ENCODE assay signal across 8 mouse cellular contexts in genomic region chr11:23305101-23305672, GRCm38 (mm10). TPM values are rescaled to one million over a fixed set of nuclear protein-coding genes. Genes with fewer than 3 reads are reported as not detected.
DNase-seq lines count a peak whose midpoint lies in the region; ATAC-seq and TF ChIP-seq lines count a peak whose summit lies in the region.
"Not testable (repeated sequence)": the region's sequence is repeated elsewhere in the genome, so short reads cannot be mapped to it uniquely, and the experiment has no call there.

No protein-coding gene starts in this region.

- not testable (repeated sequence) for ATAC-seq in forebrain, embryonic 14.5 days; hindbrain, embryonic 12.5 days (ENCODE audit: low FRiP score); lung, embryonic 14.5 days (ENCODE audit: insufficient read depth); neural tube, embryonic 11.5 days (ENCODE audit: insufficient read depth, low FRiP score, low TSS enrichment)

- peak overlapping the region; percentile 58 for H3K4me2 ChIP-seq in forebrain, embryonic 14.5 days (ENCODE audit: low read length)
- H3K4me2 ChIP-seq in hindbrain, embryonic 12.5 days (replicated peaks) = peak overlapping the region; percentile 63
- peak overlapping the region; percentile 66 for H3K4me2 ChIP-seq in lung, embryonic 14.5 days
- peak overlapping the region; percentile 63 for H3K4me2 ChIP-seq in neural tube, embryonic 11.5 days (ENCODE audit: low read depth)

- H3K9ac ChIP-seq in forebrain, embryonic 14.5 days (ENCODE audit: low read length) = peak overlapping the region; percentile 93
- H3K9ac ChIP-seq in hindbrain, embryonic 12.5 days = peak overlapping the region; percentile 93
- peak overlapping the region; percentile 96; the same call in 1 of the 2 replicates for H3K9ac ChIP-seq in lung, embryonic 14.5 days
- peak overlapping the region; percentile 93 for H3K9ac ChIP-seq in neural tube, embryonic 11.5 days (ENCODE audit: low read length)

- H3K36me3 ChIP-seq in forebrain, embryonic 14.5 days (ENCODE audit: control insufficient read depth, insufficient read depth, low read length); hindbrain, embryonic 12.5 days; lung, embryonic 14.5 days (ENCODE audit: insufficient read depth); neural tube, embryonic 11.5 days (ENCODE audit: control insufficient read depth, insufficient read depth, low read length): not testable (repeated sequence)

- not testable (repeated sequence) for H3K9me3 ChIP-seq in forebrain, embryonic 14.5 days (replicated peaks; ENCODE audit: control insufficient read depth, low read length); hindbrain, embryonic 12.5 days (replicated peaks); lung, embryonic 14.5 days (ENCODE audit: low read depth, low read length); neural tube, embryonic 11.5 days (ENCODE audit: control insufficient read depth, low read length)

- DNase-seq in ES-CJ7 (ENCODE audit: low read depth, low spot score) = peak; percentile 38
- DNase-seq in cerebellum, adult 8-10 months = peak; percentile 21
- DNase-seq in forebrain, embryonic 14.5 days (ENCODE audit: low spot score); layer of hippocampus, adult 2 months (ENCODE audit: low spot score in 2 of 2); lung, embryonic 14.5 days; neural tube, embryonic 11.5 days (ENCODE audit: low spot score): not testable (repeated sequence)
- peak; percentile 14 for DNase-seq in thymus, postnatal 14 days

- not testable (repeated sequence) for H3K27me3 ChIP-seq in forebrain, embryonic 14.5 days (replicated peaks; ENCODE audit: control insufficient read depth, insufficient read depth, low read length); hindbrain, embryonic 12.5 days; lung, embryonic 14.5 days (ENCODE audit: insufficient read depth, low read length); neural tube, embryonic 11.5 days (ENCODE audit: control insufficient read depth, insufficient read depth, low read length)

- not testable (repeated sequence) for H3K4me1 ChIP-seq in forebrain, embryonic 14.5 days (ENCODE audit: control insufficient read depth, insufficient read depth, low read length); hindbrain, embryonic 12.5 days; lung, embryonic 14.5 days (ENCODE audit: insufficient read depth); neural tube, embryonic 11.5 days (ENCODE audit: control insufficient read depth, insufficient read depth, low read length)

- peak overlapping the region; percentile 94 for H3K4me3 ChIP-seq in forebrain, embryonic 14.5 days (ENCODE audit: low read depth, low read length)
- peak overlapping the region; percentile 98 for H3K4me3 ChIP-seq in hindbrain, embryonic 12.5 days
- H3K4me3 ChIP-seq in layer of hippocampus, adult 2 months = peak overlapping the region; percentile 66
- peak overlapping the region; percentile 95 for H3K4me3 ChIP-seq in lung, embryonic 14.5 days (ENCODE audit: low read depth, low read length)
- H3K4me3 ChIP-seq in neural tube, embryonic 11.5 days (ENCODE audit: low read depth, low read length) = peak overlapping the region; percentile 91

- TF ChIP-seq CTCF in layer of hippocampus, adult 2 months (conservative IDR thresholded peaks at IDR 0.05) = peak; percentile 46
- TF ChIP-seq CTCF in lung, embryonic 14.5 days (IDR thresholded peaks at IDR 0.05; ENCODE audit: low read depth) = not testable (repeated sequence)

- 33% methylated on average over 10 of the region's 10 CpGs for WGBS in forebrain, embryonic 14.5 days
- 34% methylated on average over 10 of the region's 10 CpGs for WGBS in hindbrain, embryonic 12.5 days
- WGBS in lung, embryonic 14.5 days = 37% methylated on average over 10 of the region's 10 CpGs
- 33% methylated on average over 10 of the region's 10 CpGs for WGBS in neural tube, embryonic 11.5 days

- peak overlapping the region; percentile 98; the same call in 1 of the 2 replicates for H3K27ac ChIP-seq in forebrain, embryonic 14.5 days (ENCODE audit: low read depth, low read length)
- H3K27ac ChIP-seq in hindbrain, embryonic 12.5 days = peak overlapping the region; percentile 100
- H3K27ac ChIP-seq in layer of hippocampus, adult 2 months = peak overlapping the region; percentile 98
- peak overlapping the region; percentile 99 for H3K27ac ChIP-seq in lung, embryonic 14.5 days (ENCODE audit: low read depth)
- peak overlapping the region; percentile 98; the same call in 1 of the 2 replicates for H3K27ac ChIP-seq in neural tube, embryonic 11.5 days (ENCODE audit: low read depth, low read length)

RNA-seq across cellular contexts. Expression of gene Usp34, which starts 1.5 kb away (rescaled TPM):
- polyA plus RNA-seq in forebrain, embryonic 14.5 days (2014; fragmentation: Nextera tagmentation; extraction: Ambion mirVana) = 39.2 and 44.0 TPM in 2 replicates
- 29.1 and 34.0 TPM in 2 replicates for polyA plus RNA-seq in hindbrain, embryonic 12.5 days (2016; fragmentation: Nextera tagmentation; extraction: Ambion mirVana)
- 10 to 100 TPM; 88.0 to 92.1 TPM for total RNA-seq in layer of hippocampus, adult 2 months (2021)
- 37.2 and 40.7 TPM in 2 replicates for polyA plus RNA-seq in lung, embryonic 14.5 days (2014; fragmentation: Nextera tagmentation; extraction: Ambion mirVana)
- 31.5 and 37.0 TPM in 2 replicates for polyA plus RNA-seq in neural tube, embryonic 11.5 days (2014; fragmentation: Nextera tagmentation; extraction: Ambion mirVana)

RNA-seq across cellular contexts. Expression of gene Xpo1, which starts 49.3 kb away (rescaled TPM):
- 94.5 and 114 TPM in 2 replicates for polyA plus RNA-seq in forebrain, embryonic 14.5 days (2014; fragmentation: Nextera tagmentation; extraction: Ambion mirVana)
- polyA plus RNA-seq in hindbrain, embryonic 12.5 days (2016; fragmentation: Nextera tagmentation; extraction: Ambion mirVana) = 149 and 159 TPM in 2 replicates
- total RNA-seq in layer of hippocampus, adult 2 months (2021) = 10 to 100 TPM; 65.8 to 66.9 TPM
- polyA plus RNA-seq in lung, embryonic 14.5 days (2014; fragmentation: Nextera tagmentation; extraction: Ambion mirVana) = 150 and 156 TPM in 2 replicates
- 161 TPM in 2 replicates for polyA plus RNA-seq in neural tube, embryonic 11.5 days (2014; fragmentation: Nextera tagmentation; extraction: Ambion mirVana)
